Mouse (Mus musculus): Measurements from ENCODE around the gene Gnl3l.

DNA sequence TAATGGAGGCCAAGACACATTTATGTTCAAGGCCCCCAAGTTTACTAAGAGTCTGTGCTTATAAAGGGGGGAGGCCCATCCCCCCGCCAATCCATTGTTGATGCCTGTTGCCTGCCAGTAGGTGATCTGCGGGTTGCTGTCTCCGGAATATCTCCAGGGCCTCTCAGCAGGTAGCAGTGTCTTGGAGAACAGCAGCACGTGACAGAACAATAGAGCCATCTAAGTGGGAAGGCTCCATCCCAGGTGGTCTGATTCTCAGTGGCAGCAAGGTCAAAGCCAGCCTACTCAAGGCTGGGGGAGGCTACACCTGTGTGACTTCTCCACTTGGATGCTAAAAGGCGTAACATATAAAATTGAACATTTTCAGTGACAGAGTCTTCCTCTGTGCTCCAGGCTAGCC, 24.1 kb upstream of the Gnl3l start:
- TF ChIP-seq CTCF (IDR thresholded peaks at IDR 0.05; ENCODE audit: low read depth, low read length), result no peak
- no peak for TF ChIP-seq TAL1 (conservative IDR thresholded peaks at IDR 0.05; ENCODE audit: low read depth, low read length)
- no peak for TF ChIP-seq GATA1 (IDR thresholded peaks at IDR 0.05; ENCODE audit: borderline replicate concordance, low read length)
- no peak for TF ChIP-seq POLR2AphosphoS5 (IDR thresholded peaks at IDR 0.05; ENCODE audit: insufficient replicate concordance, low read depth, low read length)
- no peak for TF ChIP-seq GATA2 (IDR thresholded peaks at IDR 0.05; ENCODE audit: borderline replicate concordance, low read depth, low read length)
